Mouse (Mus musculus): ENCODE measurements around the gene Rtp1.

Gene Rtp1

GRCm38 (mm10) chr16:23454376-23454775, 25.4 kb downstream of the Rtp1 start:
- CTCF ChIA-PET: no interaction called here

GRCm38 (mm10) chr16:23456534-23456933, 27.6 kb downstream of the Rtp1 start:
- CTCF ChIA-PET: no interaction called here

GRCm38 (mm10) chr16:23457338-23457737, 28.4 kb downstream of the Rtp1 start:
- CTCF ChIA-PET: no interaction called here

GRCm38 (mm10) chr16:23458906-23459588, 30.1 kb downstream of the Rtp1 start:
- CTCF ChIA-PET: no interaction called here

- CTCF ChIA-PET: no interaction called here
Observed at GRCm38 (mm10) chr16:23463671-23464347, 34.9 kb downstream of the Rtp1 start.

- CTCF ChIA-PET: no interaction called here
Observed at GRCm38 (mm10) chr16:23471551-23471950, 42.6 kb downstream of the Rtp1 start.

- CTCF ChIA-PET: no interaction called here
Observed at GRCm38 (mm10) chr16:23472046-23472445, 43.1 kb downstream of the Rtp1 start.

GRCm38 (mm10) chr16:23475651-23476050, 46.7 kb downstream of the Rtp1 start:
- CTCF ChIA-PET: no interaction called here

- CTCF ChIA-PET: no interaction called here
Observed at GRCm38 (mm10) chr16:23476598-23476997, 47.7 kb downstream of the Rtp1 start.

- CTCF ChIA-PET: no interaction called here
Observed at GRCm38 (mm10) chr16:23479872-23480603, 51.1 kb downstream of the Rtp1 start.

GRCm38 (mm10) chr16:23482218-23482617, 53.3 kb downstream of the Rtp1 start:
- CTCF ChIA-PET: no interaction called here

- CTCF ChIA-PET: no interaction called here
Observed at GRCm38 (mm10) chr16:23482846-23483245, 53.9 kb downstream of the Rtp1 start.

- CTCF ChIA-PET: no interaction called here
Observed at GRCm38 (mm10) chr16:23483292-23483691, 54.4 kb downstream of the Rtp1 start.

Measured in spleen, embryonic (tissue).